Mouse (Mus musculus): ENCODE data around the gene Btbd9.
A peak's percentile ranks its signal among the peaks of the same experiment; 100 is the strongest.

Gene Btbd9

GRCm38 (mm10) chr17:30598300-30598699 lies 22.0 kb upstream of the Btbd9 start:
- no peak for DNase-seq (ENCODE audit: low spot score)

GRCm38 (mm10) chr17:30597786-30598185 lies 21.5 kb upstream of the Btbd9 start:
- no peak for DNase-seq (ENCODE audit: low spot score)

- DNase-seq (ENCODE audit: low spot score), result no peak
These were observed 18.6 kb upstream of the Btbd9 start for GRCm38 (mm10) chr17:30594846-30595245.

- no peak for DNase-seq (ENCODE audit: low spot score)
These were observed 18.1 kb upstream of the Btbd9 start for GRCm38 (mm10) chr17:30594407-30594806.

GRCm38 (mm10) chr17:30590417-30591198 lies 14.3 kb upstream of the Btbd9 start:
- DNase-seq (ENCODE audit: low spot score), result peak; percentile 46

- DNase-seq (ENCODE audit: low spot score), result no peak
These were observed 7.1 kb upstream of the Btbd9 start for GRCm38 (mm10) chr17:30583258-30584001.

- no peak for DNase-seq (ENCODE audit: low spot score)
These were observed 6.0 kb upstream of the Btbd9 start for GRCm38 (mm10) chr17:30582313-30582712.

GRCm38 (mm10) chr17:30581201-30581600 lies 4.9 kb upstream of the Btbd9 start:
- DNase-seq (ENCODE audit: low spot score), result no peak

- no peak for DNase-seq (ENCODE audit: low spot score)
These were observed 4.5 kb upstream of the Btbd9 start for GRCm38 (mm10) chr17:30580781-30581180.

GRCm38 (mm10) chr17:30576946-30577345 lies 658 bp upstream of the Btbd9 start:
- no peak for DNase-seq (ENCODE audit: low spot score)

- peak; percentile 49 for DNase-seq (ENCODE audit: low spot score)
These were observed 975 bp downstream of the Btbd9 start for GRCm38 (mm10) chr17:30575121-30575904.

GRCm38 (mm10) chr17:30574783-30575075 lies 1.6 kb downstream of the Btbd9 start:
- no peak for DNase-seq (ENCODE audit: low spot score)

- DNase-seq (ENCODE audit: low spot score), result no peak
These were observed 2.1 kb downstream of the Btbd9 start for GRCm38 (mm10) chr17:30573990-30574782.

- no peak for DNase-seq (ENCODE audit: low spot score)
These were observed 5.3 kb downstream of the Btbd9 start for GRCm38 (mm10) chr17:30570971-30571370.

GRCm38 (mm10) chr17:30570173-30570572 lies 6.1 kb downstream of the Btbd9 start:
- DNase-seq (ENCODE audit: low spot score), result no peak

GRCm38 (mm10) chr17:30568473-30568872 lies 7.8 kb downstream of the Btbd9 start:
- DNase-seq (ENCODE audit: low spot score), result no peak

- no peak for DNase-seq (ENCODE audit: low spot score)
These were observed 11.3 kb downstream of the Btbd9 start for GRCm38 (mm10) chr17:30564971-30565370.

GRCm38 (mm10) chr17:30564407-30564806 lies 11.9 kb downstream of the Btbd9 start:
- DNase-seq (ENCODE audit: low spot score), result no peak

- DNase-seq (ENCODE audit: low spot score), result no peak
These were observed 12.7 kb downstream of the Btbd9 start for GRCm38 (mm10) chr17:30563484-30564075.

- no peak for DNase-seq (ENCODE audit: low spot score)
These were observed 13.5 kb downstream of the Btbd9 start for GRCm38 (mm10) chr17:30562770-30563169.

GRCm38 (mm10) chr17:30559536-30559935 lies 16.8 kb downstream of the Btbd9 start:
- DNase-seq (ENCODE audit: low spot score), result peak; percentile 77

GRCm38 (mm10) chr17:30558623-30559022 lies 17.7 kb downstream of the Btbd9 start:
- no peak for DNase-seq (ENCODE audit: low spot score)
